Mouse (Mus musculus) MEL (cell line): ENCODE measurements at regions not wholly inside any gene's neighbourhood (a gene's known extent, or its start where the extent isn't known, plus 50 kb on each side); places are given as distances from the start of the nearest gene placed in this dataset.

ENCODE experiments used
- DNase-seq: peaks from one replicate; pipeline ENCODE4 v3.0.0; 2011; ENCODE audit warnings: low read depth, low spot score
- H3K27ac ChIP-seq: 2 replicates; pipeline ENCODE4 v1.5.1; 2012; ENCODE audit warnings: low read depth, mild to moderate bottlenecking, control low read depth, low read length, moderate library complexity; ENCODE audit not compliant: control insufficient read depth
- H3K27me3 ChIP-seq, 2 experiments: fragments of 150-350 bp in 1 of 2; sonication (generic) in 1 of 2; 2 replicates each; pipeline ENCODE4 v1.6.1; 2012; ENCODE audit warnings: low read length in 2 of 2, mild to moderate bottlenecking in 2 of 2, improper control_type of control experiment in 1 of 2, moderate library complexity in 1 of 2; ENCODE audit not compliant: insufficient read depth in 2 of 2, control insufficient read depth in 1 of 2
- H3K36me3 ChIP-seq, 2 experiments: 2 replicates each; pipeline ENCODE4 v1.6.1; 2012 to 2014; ENCODE audit warnings: low read length in 2 of 2, improper control_type of control experiment in 1 of 2, inconsistent platforms in 1 of 2, mild to moderate bottlenecking in 1 of 2; ENCODE audit not compliant: insufficient read depth in 2 of 2, control insufficient read depth in 1 of 2
- H3K4me1 ChIP-seq, 2 experiments: fragments of 150-350 bp in 1 of 2; sonication (generic) in 1 of 2; 2 replicates each; pipeline ENCODE4 v1.6.1; 2012; ENCODE audit warnings: low read length in 2 of 2, improper control_type of control experiment in 1 of 2, mild to moderate bottlenecking in 1 of 2; ENCODE audit not compliant: insufficient read depth in 2 of 2, control insufficient read depth in 1 of 2
- H3K4me3 ChIP-seq, 2 experiments: fragments of 150-350 bp in 1 of 2; sonication (generic) in 1 of 2; 2 replicates each; pipeline ENCODE4 v1.5.1; 2012; ENCODE audit warnings: low read depth in 2 of 2, low read length in 2 of 2, mild to moderate bottlenecking in 2 of 2, moderate library complexity in 2 of 2, control low read depth in 1 of 2, improper control_type of control experiment in 1 of 2; ENCODE audit not compliant: control insufficient read depth in 1 of 2, insufficient read depth in 1 of 2
- H3K79me2 ChIP-seq: 2 replicates; pipeline ENCODE4 v1.6.1; 2012; ENCODE audit warnings: mild to moderate bottlenecking, low read length, moderate library complexity; ENCODE audit not compliant: control insufficient read depth, poor library complexity, insufficient read depth
- H3K9ac ChIP-seq: 2 replicates; pipeline ENCODE4 v1.6.1; 2012; ENCODE audit warnings: low read depth, mild to moderate bottlenecking, control low read depth, low read length, moderate library complexity; ENCODE audit not compliant: control insufficient read depth, poor library complexity, severe bottlenecking
- H3K9me3 ChIP-seq: fragments of 150-350 bp; sonication (generic); replicated peaks from 2 replicates; pipeline ENCODE4 v1.6.1; 2012; ENCODE audit warnings: mild to moderate bottlenecking, low read length, improper control_type of control experiment, moderate library complexity; ENCODE audit not compliant: insufficient read depth
- CTCF ChIP-seq, 3 experiments: IDR thresholded peaks in 2 of 3; conservative IDR thresholded peaks in 1 of 3; 2 replicates each; pipeline ENCODE4 v1.5.1; 2011 to 2012; ENCODE audit warnings: low read length in 3 of 3, low read depth in 2 of 3, mild to moderate bottlenecking in 2 of 3, improper control_type of control experiment in 1 of 3, inconsistent platforms in 1 of 3, mixed read lengths in 1 of 3, moderate library complexity in 1 of 3; ENCODE audit not compliant: control insufficient read depth in 1 of 3, insufficient read depth in 1 of 3, poor library complexity in 1 of 3, severe bottlenecking in 1 of 3
- E2F4 ChIP-seq: IDR thresholded peaks from 2 replicates; pipeline ENCODE4 v1.6.1; 2011; ENCODE audit warnings: low read depth, low read length, improper control_type of control experiment, borderline replicate concordance
- ELF1 ChIP-seq: IDR thresholded peaks from 2 replicates; pipeline ENCODE4 v1.6.1; 2014; ENCODE audit warnings: low read depth, mild to moderate bottlenecking, inconsistent platforms, low read length, improper control_type of control experiment, moderate library complexity
- EP300 ChIP-seq, 2 experiments: IDR thresholded peaks; 2 replicates each; pipeline ENCODE4 v1.6.1; 2011; ENCODE audit warnings: improper control_type of control experiment in 2 of 2, low read length in 2 of 2, low read depth in 1 of 2, mild to moderate bottlenecking in 1 of 2
- ETS1 ChIP-seq: IDR thresholded peaks from 2 replicates; pipeline ENCODE4 v1.6.1; 2012; ENCODE audit warnings: low read depth, mild to moderate bottlenecking, inconsistent platforms, low read length, improper control_type of control experiment, moderate library complexity
- HCFC1 ChIP-seq: IDR thresholded peaks from 2 replicates; pipeline ENCODE4 v1.6.1; 2012; ENCODE audit warnings: low read depth, mild to moderate bottlenecking, inconsistent platforms, low read length, improper control_type of control experiment, moderate library complexity
- JUND ChIP-seq: IDR thresholded peaks from 2 replicates; pipeline ENCODE4 v1.6.1; 2011; ENCODE audit warnings: low read depth, mild to moderate bottlenecking, improper control_type of control experiment, low read length
- MAFK ChIP-seq: IDR thresholded peaks from 2 replicates; pipeline ENCODE4 v1.6.1; 2011; ENCODE audit warnings: low read depth, mild to moderate bottlenecking, low read length, improper control_type of control experiment, borderline replicate concordance
- MEF2A ChIP-seq: IDR thresholded peaks from 2 replicates; pipeline ENCODE4 v1.6.1; 2014; ENCODE audit warnings: low read depth, mild to moderate bottlenecking, inconsistent platforms, low read length, improper control_type of control experiment; ENCODE audit not compliant: poor library complexity, insufficient replicate concordance, severe bottlenecking; ENCODE audit errors: extremely low read depth
- POLR2A ChIP-seq, 2 experiments: IDR thresholded peaks; 2 replicates each; pipeline ENCODE4 v1.6.1; 2011 to 2012; ENCODE audit warnings: low read length in 2 of 2, mild to moderate bottlenecking in 2 of 2, control low read depth in 1 of 2, improper control_type of control experiment in 1 of 2, low read depth in 1 of 2, moderate library complexity in 1 of 2; ENCODE audit not compliant: control insufficient read depth in 1 of 2, insufficient read depth in 1 of 2, poor library complexity in 1 of 2
- POLR2AphosphoS2 ChIP-seq: IDR thresholded peaks from 2 replicates; pipeline ENCODE4 v1.6.1; 2011; ENCODE audit warnings: low read length, improper control_type of control experiment
- POLR2AphosphoS5 ChIP-seq: IDR thresholded peaks from 2 replicates; pipeline ENCODE4 v1.6.1; 2012; ENCODE audit warnings: low read depth, borderline replicate concordance, mild to moderate bottlenecking, inconsistent platforms, low read length, moderate library complexity, mixed read lengths
- SIN3A ChIP-seq: IDR thresholded peaks from 2 replicates; pipeline ENCODE4 v1.6.1; 2012; ENCODE audit warnings: low read length, improper control_type of control experiment, inconsistent platforms
- UBTF ChIP-seq: IDR thresholded peaks from 2 replicates; pipeline ENCODE4 v1.6.1; 2012; ENCODE audit warnings: low read depth, mild to moderate bottlenecking, inconsistent platforms, low read length, improper control_type of control experiment, moderate library complexity, borderline replicate concordance; ENCODE audit not compliant: insufficient read depth
- USF1 ChIP-seq: IDR thresholded peaks from 2 replicates; pipeline ENCODE4 v1.6.1; 2014; ENCODE audit warnings: low read depth, mild to moderate bottlenecking, inconsistent platforms, low read length, improper control_type of control experiment, moderate library complexity
- USF2 ChIP-seq, 2 experiments: IDR thresholded peaks; 2 replicates each; pipeline ENCODE4 v1.6.1; 2011 to 2012; ENCODE audit warnings: improper control_type of control experiment in 2 of 2, low read length in 2 of 2, borderline replicate concordance in 1 of 2, inconsistent platforms in 1 of 2, low read depth in 1 of 2, mild to moderate bottlenecking in 1 of 2; ENCODE audit not compliant: insufficient read depth in 1 of 2
- ZC3H11A ChIP-seq: IDR thresholded peaks from 2 replicates; pipeline ENCODE4 v1.6.1; 2012; ENCODE audit warnings: low read depth, mild to moderate bottlenecking, inconsistent platforms, low read length, improper control_type of control experiment
- ZNF384 ChIP-seq: IDR thresholded peaks from 2 replicates; pipeline ENCODE4 v1.6.1; 2012; ENCODE audit warnings: low read depth, mild to moderate bottlenecking, inconsistent platforms, low read length, improper control_type of control experiment

DNA sequence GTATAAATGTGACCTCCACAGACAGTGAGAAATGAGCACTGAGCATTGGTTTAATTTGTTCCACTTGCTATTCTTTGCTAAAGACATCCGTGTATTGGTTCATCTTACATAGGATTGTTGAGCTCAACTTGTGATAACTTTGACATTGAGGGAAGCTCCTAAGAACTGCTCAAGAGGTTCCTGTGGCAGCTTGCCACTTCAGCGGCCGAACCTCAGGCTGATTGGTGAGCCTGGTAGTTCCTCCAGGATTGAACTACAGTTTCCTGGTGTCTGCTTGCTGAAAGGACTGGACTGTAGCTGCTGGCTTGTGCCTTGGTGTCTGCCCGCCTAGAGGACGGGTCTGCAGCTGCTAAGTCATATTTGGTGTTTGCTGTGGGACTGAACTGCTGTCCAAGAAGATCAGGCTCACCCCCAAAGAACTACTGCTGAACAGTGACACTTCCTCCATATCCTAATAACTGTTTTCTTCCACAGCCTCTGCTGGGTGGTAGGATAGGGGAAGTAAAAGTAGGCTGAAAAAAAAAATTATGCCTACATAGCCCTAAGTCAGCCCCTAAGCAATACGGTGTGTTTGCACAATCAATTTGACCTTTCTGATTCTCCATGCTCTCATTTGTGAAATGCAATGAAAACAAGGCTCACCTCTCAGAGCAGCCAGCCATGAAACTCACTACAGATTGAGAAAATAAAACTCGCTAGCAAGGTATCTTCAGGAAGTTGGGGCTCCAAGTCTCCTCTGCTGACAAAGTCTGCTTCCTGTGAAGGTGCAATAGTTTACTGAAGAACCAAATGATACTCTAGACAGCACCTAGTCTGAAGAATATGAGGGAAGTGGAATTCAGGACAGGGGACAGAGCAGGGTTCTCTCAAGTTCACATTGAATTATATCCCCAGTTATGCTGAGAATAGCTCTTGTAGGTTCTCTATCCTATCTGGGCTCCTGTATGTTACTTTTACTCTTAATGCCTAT, 844.8 kb upstream of the Lrrc6 start:
- no peak overlapping the region for H3K27ac ChIP-seq

DNA sequence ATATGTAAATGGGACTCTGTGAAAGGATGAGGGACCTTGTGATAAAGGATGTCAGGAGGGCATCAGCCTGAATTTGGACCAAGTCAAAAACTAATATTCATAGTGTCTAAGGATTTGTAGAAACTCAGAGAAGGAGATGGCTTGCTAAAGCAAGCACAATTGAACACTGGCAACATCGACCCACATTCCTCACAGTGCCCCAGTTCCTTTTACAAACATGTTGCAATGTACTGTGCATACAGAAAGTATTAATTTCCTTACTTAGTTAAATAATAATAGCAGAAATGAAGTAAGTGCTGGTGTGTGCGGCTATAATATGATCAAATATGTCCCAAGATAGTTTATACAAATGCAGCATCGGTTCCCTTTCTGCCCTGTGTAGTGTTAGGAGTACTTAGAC, 841.3 kb upstream of the Lrrc6 start:
- no peaks in the 10 kb centered on the region for H3K9me3 ChIP-seq
- no peak overlapping the region for H3K27ac ChIP-seq
- H3K9ac ChIP-seq: no peak overlapping the region
- no peaks in the 10 kb centered on the region for H3K4me1 ChIP-seq
- H3K27me3 ChIP-seq: peaks cover 0 to 11% of the 10 kb centered on the region in 2 experiments; a peak in 3 of 4 replicates
- no peak overlapping the region for H3K4me3 ChIP-seq
- TF ChIP-seq MEF2A (no peak), UBTF (no peak), JUND (no peak), HCFC1 (no peak)
- no peak for DNase-seq
- no peaks in the 10 kb centered on the region for H3K36me3 ChIP-seq
- H3K79me2 ChIP-seq: no peaks in the 10 kb centered on the region

More for the DNA sequence above, 844.8 kb upstream of the Lrrc6 start:
- Histone ChIP-seq H3K4me3 (no peak overlapping the region), H3K79me2 (no peaks in the 10 kb centered on the region), H3K27me3 (peaks cover 0 to 11% of the 10 kb centered on the region in 2 experiments; a peak in 3 of 4 replicates), H3K9ac (no peak overlapping the region), H3K4me1 (no peaks in the 10 kb centered on the region), H3K9me3 (no peaks in the 10 kb centered on the region), H3K36me3 (no peaks in the 10 kb centered on the region)
- TF ChIP-seq ETS1 (no peak), JUND (no peak), ELF1 (no peak), MAFK (no peak), CTCF (IDR thresholded peaks at IDR 0.05 in 2 of 3, conservative IDR thresholded peaks at IDR 0.05 in 1 of 3; ENCODE audit: control insufficient read depth in 1 of 3, insufficient read depth in 1 of 3, low read depth in 2 of 3, low read length in 3 of 3, poor library complexity in 1 of 3, severe bottlenecking in 1 of 3) (no peak), ZNF384 (no peak), POLR2AphosphoS2 (no peak), POLR2A (IDR thresholded peaks at IDR 0.05; ENCODE audit: control insufficient read depth in 1 of 2, insufficient read depth in 1 of 2, low read depth in 1 of 2, low read length in 2 of 2, poor library complexity in 1 of 2) (no peak), EP300 (IDR thresholded peaks at IDR 0.05; ENCODE audit: low read depth in 1 of 2, low read length in 2 of 2) (no peak), ZC3H11A (no peak), POLR2AphosphoS5 (no peak), E2F4 (no peak), SIN3A (no peak), USF2 (IDR thresholded peaks at IDR 0.05; ENCODE audit: borderline replicate concordance in 1 of 2, insufficient read depth in 1 of 2, low read depth in 1 of 2, low read length in 2 of 2) (no peak), HCFC1 (no peak), USF1 (no peak)
- no peak for DNase-seq
